In the genomic region with DNA sequence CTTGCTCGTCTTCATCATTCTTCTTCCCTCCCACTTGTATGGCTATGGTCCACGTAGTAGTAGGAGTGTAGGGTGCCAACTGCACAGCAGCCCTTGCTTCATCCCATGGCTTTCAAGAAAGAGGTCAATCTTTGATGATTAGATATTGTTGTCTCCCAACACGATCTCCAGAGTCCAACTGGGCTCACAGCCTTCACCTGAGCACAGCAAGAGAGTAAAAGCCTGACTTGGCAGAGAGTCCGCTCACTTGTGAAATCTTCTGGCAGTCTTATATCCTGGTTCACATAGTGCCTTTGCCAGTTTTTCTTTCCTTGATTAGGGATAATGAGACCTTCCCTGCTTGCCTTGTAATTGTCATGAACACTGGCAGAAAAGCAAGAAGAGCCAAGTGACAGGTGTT, we compare ENCODE assay signal across 27 mouse cellular contexts. TPM values are rescaled to one million over a fixed set of nuclear protein-coding genes. Genes with fewer than 3 reads are reported as not detected.
DNase-seq lines count a peak whose midpoint lies in the region; ATAC-seq and TF ChIP-seq lines count a peak whose summit lies in the region.
"Had no signal": no experiment of that assay in that cellular context is flagged by ENCODE, and none has a peak within 500 bp of the region (broad histone marks: within the 10 kb centered on the region; RNA-seq: fewer than 3 reads in every experiment).

No protein-coding gene starts in this region.

- H3K27ac ChIP-seq in liver, adult 2 months (replicated peaks; ENCODE audit: insufficient read depth, low read depth, low read length), result no peak overlapping the region
- no peak overlapping the region for H3K27ac ChIP-seq in liver, postnatal 0 days (ENCODE audit: low read depth)
- H3K27ac ChIP-seq: embryonic facial prominence, embryonic 13.5 days; embryonic facial prominence, embryonic 15.5 days; forebrain, embryonic 13.5 days; forebrain, embryonic 15.5 days had no signal

- H3K36me3 ChIP-seq in liver, adult 2 months (ENCODE audit: control insufficient read depth, insufficient read depth, low read length), result peaks cover 65% of the 10 kb centered on the region
- peaks cover 45% of the 10 kb centered on the region for H3K36me3 ChIP-seq in liver, postnatal 0 days (replicated peaks; ENCODE audit: insufficient read depth, low read length)

- no peak overlapping the region for H3K4me2 ChIP-seq in liver, postnatal 0 days (ENCODE audit: low read depth, low read length)
- H3K4me2 ChIP-seq: embryonic facial prominence, embryonic 13.5 days; embryonic facial prominence, embryonic 15.5 days; forebrain, embryonic 13.5 days; forebrain, embryonic 15.5 days had no signal

- ATAC-seq in liver, postnatal 0 days, result no peak
- ATAC-seq: forebrain, embryonic 13.5 days; forebrain, embryonic 15.5 days; forebrain, postnatal 0 days had no signal

- H3K4me1 ChIP-seq in liver, adult 2 months (ENCODE audit: control insufficient read depth, insufficient read depth, low read length), result no peaks in the 10 kb centered on the region
- H3K4me1 ChIP-seq in liver, postnatal 0 days (ENCODE audit: insufficient read depth), result peaks cover 3% of the 10 kb centered on the region; the same call in 1 of the 2 replicates
- H3K4me1 ChIP-seq: embryonic facial prominence, embryonic 13.5 days; embryonic facial prominence, embryonic 15.5 days; forebrain, embryonic 13.5 days; forebrain, embryonic 15.5 days had no signal

- TF ChIP-seq EP300 in liver, postnatal 0 days (IDR thresholded peaks at IDR 0.05; ENCODE audit: low read depth), result no peak

- H3K9me3 ChIP-seq in liver, postnatal 0 days (ENCODE audit: low read length), result no peaks in the 10 kb centered on the region
- H3K9me3 ChIP-seq: embryonic facial prominence, embryonic 13.5 days; embryonic facial prominence, embryonic 15.5 days; forebrain, embryonic 13.5 days; forebrain, embryonic 15.5 days had no signal

- H3K4me3 ChIP-seq in liver, adult 2 months (ENCODE audit: insufficient read depth, low read depth, low read length), result no peak overlapping the region
- no peak overlapping the region for H3K4me3 ChIP-seq in liver, postnatal 0 days (ENCODE audit: low read depth, low read length)
- H3K4me3 ChIP-seq: embryonic facial prominence, embryonic 13.5 days; embryonic facial prominence, embryonic 15.5 days; erythroblast, embryonic 14.5 days; forebrain, embryonic 13.5 days; forebrain, embryonic 15.5 days had no signal

- peak; percentile 51 for DNase-seq in adrenal gland, postnatal 14 days
- no peak for DNase-seq in adrenal gland, adult 8-10 months
- peak; percentile 59 for DNase-seq in liver, adult 2 months (ENCODE audit: extremely low read depth, low read depth, low spot score)
- DNase-seq in liver, postnatal 0 days, result no peak
- peak; percentile 99 for DNase-seq in fat pad, adult 2 months (ENCODE audit: extremely low read depth, low read depth, low spot score)
- DNase-seq in cerebellum, adult 11 months, result no peak
- DNase-seq in frontal cortex, postnatal 25 days (ENCODE audit: low spot score in 2 of 2), result no peak
- DNase-seq: cerebellum, adult 18-20 months; cerebellum, adult 8-10 months; cerebellum, adult 9-11 months; cerebellum, postnatal 14 days; cerebellum, postnatal 36 days; embryo, embryonic 11 days; forebrain, postnatal 0 days had no signal

- H3K79me2 ChIP-seq in liver, adult 2 months (ENCODE audit: control insufficient read depth, insufficient read depth, low read length), result no peaks in the 10 kb centered on the region

- H3K27me3 ChIP-seq in liver, adult 2 months (ENCODE audit: control insufficient read depth, insufficient read depth, low read length), result no peaks in the 10 kb centered on the region
- H3K27me3 ChIP-seq in liver, postnatal 0 days (ENCODE audit: insufficient read depth, low read length), result no peaks in the 10 kb centered on the region
- H3K27me3 ChIP-seq: embryonic facial prominence, embryonic 13.5 days; embryonic facial prominence, embryonic 15.5 days; forebrain, embryonic 13.5 days; forebrain, embryonic 15.5 days had no signal

- H3K9ac ChIP-seq in liver, adult 2 months (ENCODE audit: low read depth, low read length), result no peak overlapping the region
- H3K9ac ChIP-seq in liver, postnatal 0 days (replicated peaks), result no peak overlapping the region
- H3K9ac ChIP-seq: embryonic facial prominence, embryonic 13.5 days; embryonic facial prominence, embryonic 15.5 days; forebrain, embryonic 13.5 days; forebrain, embryonic 15.5 days; forebrain, postnatal 0 days had no signal

- no peak for TF ChIP-seq POLR2A in liver, adult 2 months (IDR thresholded peaks at IDR 0.05; ENCODE audit: extremely low read depth, insufficient read depth, low read length)

- WGBS in liver, adult 2 months, result 50% methylated on average over 4 of the region's 4 CpGs
- 85% methylated on average over 4 of the region's 4 CpGs for WGBS in liver, postnatal 0 days (ENCODE audit: insufficient replicate concordance)

- TF ChIP-seq CTCF in liver, adult 2 months (IDR thresholded peaks at IDR 0.05; ENCODE audit: low read depth, low read length), result no peak
- no peak for TF ChIP-seq CTCF in liver, postnatal 0 days (IDR thresholded peaks at IDR 0.05; ENCODE audit: low read depth)

RNA-seq across cellular contexts. Expression of gene Trim15, which starts 10.8 kb away (rescaled TPM):
- not detected in 2 replicates for total RNA-seq in adrenal gland, postnatal 14 days (2021)
- total RNA-seq in adrenal gland, adult 8-10 months (2022), result under 1 TPM in 1 of 4 experiments, not detected in 3; 0.24 TPM
- not detected in 2 replicates for total RNA-seq in liver, adult 2 months (2014; rRNA removed)
- not detected in 2 replicates for polyA plus RNA-seq in liver, adult 2 months (2012; rRNA removed)
- 0.12 TPM in 1 of 2 replicates, not detected in the other for polyA plus RNA-seq in liver, postnatal 0 days (2015; fragmentation: Nextera tagmentation; extraction: Ambion mirVana)
- total RNA-seq: adrenal gland, adult 18-20 months; ES-E14; MEL had no signal

RNA-seq across cellular contexts. Expression of gene Trim10, which starts 13.1 kb away (rescaled TPM):
- total RNA-seq in adrenal gland, postnatal 14 days (2021), result 1.3 and 6.7 TPM in 2 replicates
- total RNA-seq in adrenal gland, adult 8-10 months (2022), result under 1 TPM in 1 of 4 experiments, not detected in 3; 0.17 TPM
- 0.07 TPM in 1 of 2 replicates, not detected in the other for total RNA-seq in liver, adult 2 months (2014; rRNA removed)
- not detected in 2 replicates for polyA plus RNA-seq in liver, adult 2 months (2012; rRNA removed)
- 85.7 and 86.7 TPM in 2 replicates for polyA plus RNA-seq in liver, postnatal 0 days (2015; fragmentation: Nextera tagmentation; extraction: Ambion mirVana)
- total RNA-seq: ES-E14; forebrain, postnatal 0 days had no signal
- polyA plus RNA-seq: C2C12 had no signal

RNA-seq across cellular contexts. Expression of gene Trim26, which starts 19.3 kb away (rescaled TPM):
- total RNA-seq in adrenal gland, postnatal 14 days (2021), result 45.3 and 55.8 TPM in 2 replicates
- 10 to 100 TPM; 60.6 to 88.8 (median 74.4) TPM for total RNA-seq in adrenal gland, adult 8-10 months (2022)
- 13.5 and 14.0 TPM in 2 replicates for total RNA-seq in liver, adult 2 months (2014; rRNA removed)
- 25.8 and 27.0 TPM in 2 replicates for polyA plus RNA-seq in liver, adult 2 months (2012; rRNA removed)
- 16.8 and 19.1 TPM in 2 replicates for polyA plus RNA-seq in liver, postnatal 0 days (2015; fragmentation: Nextera tagmentation; extraction: Ambion mirVana)

RNA-seq across cellular contexts. Expression of gene Trim40, which starts 33.7 kb away (rescaled TPM):
- not detected in 2 replicates for total RNA-seq in adrenal gland, postnatal 14 days (2021)
- total RNA-seq in adrenal gland, adult 8-10 months (2022), result 1 to 10 TPM in 3 of 4 experiments, under 1 TPM in 1; 0.42 to 6.1 (median 3.3) TPM
- not detected in 2 replicates for total RNA-seq in liver, adult 2 months (2014; rRNA removed)
- 0.05 TPM in 1 of 2 replicates, not detected in the other for polyA plus RNA-seq in liver, adult 2 months (2012; rRNA removed)
- not detected in 2 replicates for polyA plus RNA-seq in liver, postnatal 0 days (2015; fragmentation: Nextera tagmentation; extraction: Ambion mirVana)
- total RNA-seq: common myeloid progenitor, adult 5-6 weeks had no signal
- polyA plus RNA-seq: C2C12; embryonic facial prominence, embryonic 11.5 days; embryonic facial prominence, embryonic 13.5 days; embryonic facial prominence, embryonic 15.5 days; erythroblast, embryonic 14.5 days; forebrain, embryonic 11.5 days; forebrain, embryonic 13.5 days; forebrain, embryonic 15.5 days had no signal

RNA-seq across cellular contexts. Expression of gene Trim31, which starts 41.7 kb away (rescaled TPM):
- total RNA-seq in adrenal gland, postnatal 14 days (2021), result not detected in 2 replicates
- not detected for total RNA-seq in adrenal gland, adult 8-10 months (2022)
- not detected in 2 replicates for total RNA-seq in liver, adult 2 months (2014; rRNA removed)
- polyA plus RNA-seq in liver, adult 2 months (2012; rRNA removed), result not detected in 2 replicates
- polyA plus RNA-seq in liver, postnatal 0 days (2015; fragmentation: Nextera tagmentation; extraction: Ambion mirVana), result not detected in 2 replicates
- total RNA-seq: adrenal gland, adult 18-20 months; adrenal gland, postnatal 36 days; common myeloid progenitor, adult 5-6 weeks; ES-E14; forebrain, postnatal 0 days; MEL had no signal
- polyA plus RNA-seq: C2C12; embryonic facial prominence, embryonic 11.5 days; embryonic facial prominence, embryonic 13.5 days; embryonic facial prominence, embryonic 15.5 days; erythroblast, embryonic 14.5 days; forebrain, embryonic 11.5 days; forebrain, embryonic 13.5 days; forebrain, embryonic 15.5 days had no signal

Comparison
In these comparisons a context has a peak if more than half of its experiments do, and no peak if none do; other contexts are left out.
1. DNase-seq: peak in adrenal gland, postnatal 14 days (single experiment), liver, adult 2 months (single experiment) and fat pad, adult 2 months (single experiment); none in adrenal gland, adult 8-10 months (single experiment), liver, postnatal 0 days (single experiment), cerebellum, adult 11 months (single experiment) and frontal cortex, postnatal 25 days (0 of 2).